Mouse (Mus musculus): ENCODE results near the gene Rab44.
A peak's percentile ranks its signal among the peaks of the same experiment; 100 is the strongest.
"Not testable (repeated sequence)": the region's sequence is repeated elsewhere in the genome, so short reads cannot be mapped to it uniquely, and the experiment has no call there.

Gene Rab44

GRCm38 (mm10) chr17:29113591-29114352 is at the start of gene Rab44:
Gene Rab44, plus strand, starts transcription at chr17:29114145.
- no peak for DNase-seq (ENCODE audit: low read depth)

DNA sequence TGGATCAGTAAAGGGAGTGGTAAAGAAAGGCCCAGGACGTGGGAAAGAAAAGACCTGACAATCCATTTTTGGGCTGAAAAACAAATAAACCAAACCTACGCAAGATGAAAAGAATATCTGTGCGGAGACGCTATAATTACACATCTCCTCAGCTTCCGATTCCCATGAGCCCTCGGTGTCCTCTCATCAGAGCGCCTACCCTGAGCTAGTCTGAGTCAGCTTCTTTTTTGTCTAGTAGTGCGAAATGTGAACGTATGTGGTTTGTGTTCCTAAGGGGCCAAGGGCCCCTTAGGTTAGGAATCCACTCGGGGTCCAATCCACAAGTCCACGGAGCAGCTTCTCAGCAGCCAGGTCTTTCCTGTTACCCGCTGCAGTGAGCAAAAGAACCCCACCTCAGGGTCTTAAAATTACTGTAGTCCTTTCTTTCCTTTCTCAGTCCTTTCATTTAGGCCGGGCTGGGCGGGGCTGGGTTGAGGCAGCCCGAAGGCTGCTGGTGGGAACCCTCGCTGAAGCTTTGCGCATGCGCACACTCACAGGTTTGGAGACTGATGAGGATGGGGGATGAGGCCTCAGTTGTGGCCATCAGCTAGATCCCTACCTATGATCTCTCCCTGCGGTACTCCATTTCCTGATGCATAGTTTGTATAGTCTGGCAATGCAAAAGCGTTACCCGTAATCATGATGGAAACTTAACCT is 48.6 kb upstream of the Rab44 start:
- no peak for DNase-seq (ENCODE audit: low read depth)

GRCm38 (mm10) chr17:29065971-29066370 is 48.0 kb upstream of the Rab44 start:
- no peak for DNase-seq (ENCODE audit: low read depth)

- not testable (repeated sequence) for DNase-seq (ENCODE audit: low read depth)
Observed at GRCm38 (mm10) chr17:29067416-29067815, 46.5 kb upstream of the Rab44 start.

DNA sequence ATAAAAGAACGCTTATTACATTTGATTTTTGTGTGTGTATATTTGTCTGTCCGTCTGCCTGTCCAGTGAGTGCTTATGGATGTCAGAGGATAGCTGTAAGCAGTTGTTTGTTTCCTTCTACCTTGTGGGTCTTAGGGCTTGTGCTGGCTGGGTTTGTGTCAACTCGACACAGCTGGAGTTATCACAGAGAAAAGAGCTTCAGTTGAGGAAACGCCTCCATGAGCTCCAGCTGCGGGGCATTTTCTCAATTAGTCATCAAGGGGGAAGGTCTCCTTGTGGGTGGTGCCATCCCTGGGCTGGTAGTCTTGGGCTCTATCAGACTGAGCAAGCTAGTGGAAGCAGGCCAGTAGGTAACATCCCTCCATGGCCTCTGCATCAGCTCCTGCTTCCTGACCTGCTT is 46.1 kb upstream of the Rab44 start:
- DNase-seq (ENCODE audit: low read depth) = no peak

DNA sequence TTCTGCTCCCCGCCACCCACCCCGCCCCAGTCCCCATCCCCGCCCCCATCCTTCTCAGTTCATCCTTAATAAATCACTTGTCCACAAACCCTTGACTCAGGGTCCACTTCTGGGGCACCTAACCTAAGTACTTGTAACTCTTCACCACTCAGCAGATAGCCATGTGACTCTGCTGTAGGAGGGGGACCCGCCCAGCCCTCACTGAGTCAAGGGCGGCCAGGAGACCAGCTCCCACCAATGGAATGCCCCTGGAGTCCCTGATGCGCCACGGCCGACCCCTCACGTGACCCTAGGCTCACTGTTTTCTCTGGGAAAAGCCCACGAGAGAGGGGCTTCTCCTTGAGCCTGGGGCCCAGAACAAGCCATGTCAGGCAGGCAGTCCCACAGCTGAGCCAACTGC is 44.9 kb upstream of the Rab44 start:
- DNase-seq (ENCODE audit: low read depth) = no peak

- DNase-seq (ENCODE audit: low read depth) = no peak
Observed at GRCm38 (mm10) chr17:29071820-29072219, 42.1 kb upstream of the Rab44 start.

GRCm38 (mm10) chr17:29072701-29073307 is 41.1 kb upstream of the Rab44 start:
- no peak for DNase-seq (ENCODE audit: low read depth)

- no peak for DNase-seq (ENCODE audit: low read depth)
Observed at GRCm38 (mm10) chr17:29073313-29073712, 40.6 kb upstream of the Rab44 start.

DNA sequence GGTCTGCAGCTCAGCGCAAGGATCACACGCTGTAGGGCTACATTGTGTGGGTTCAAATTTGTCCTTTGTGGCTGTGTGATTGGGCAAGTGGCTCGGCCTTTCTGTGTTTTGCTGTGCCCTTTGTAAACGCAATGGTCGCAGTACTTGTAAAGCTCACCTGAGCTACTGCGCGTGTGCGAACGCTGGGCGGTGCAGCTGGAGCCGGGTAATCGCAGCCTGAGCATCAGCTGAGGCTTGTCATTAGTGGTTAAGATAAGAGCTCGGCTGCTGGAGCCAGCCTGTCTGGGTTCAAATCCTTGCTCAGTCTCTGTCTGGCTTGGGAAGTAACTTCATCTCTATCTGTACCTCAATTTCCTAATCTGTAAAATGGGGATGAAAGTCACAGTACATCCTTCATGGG is 39.9 kb upstream of the Rab44 start:
- no peak for DNase-seq (ENCODE audit: low read depth)

- no peak for DNase-seq (ENCODE audit: low read depth)
Observed at GRCm38 (mm10) chr17:29076235-29076634, 37.7 kb upstream of the Rab44 start.

DNA sequence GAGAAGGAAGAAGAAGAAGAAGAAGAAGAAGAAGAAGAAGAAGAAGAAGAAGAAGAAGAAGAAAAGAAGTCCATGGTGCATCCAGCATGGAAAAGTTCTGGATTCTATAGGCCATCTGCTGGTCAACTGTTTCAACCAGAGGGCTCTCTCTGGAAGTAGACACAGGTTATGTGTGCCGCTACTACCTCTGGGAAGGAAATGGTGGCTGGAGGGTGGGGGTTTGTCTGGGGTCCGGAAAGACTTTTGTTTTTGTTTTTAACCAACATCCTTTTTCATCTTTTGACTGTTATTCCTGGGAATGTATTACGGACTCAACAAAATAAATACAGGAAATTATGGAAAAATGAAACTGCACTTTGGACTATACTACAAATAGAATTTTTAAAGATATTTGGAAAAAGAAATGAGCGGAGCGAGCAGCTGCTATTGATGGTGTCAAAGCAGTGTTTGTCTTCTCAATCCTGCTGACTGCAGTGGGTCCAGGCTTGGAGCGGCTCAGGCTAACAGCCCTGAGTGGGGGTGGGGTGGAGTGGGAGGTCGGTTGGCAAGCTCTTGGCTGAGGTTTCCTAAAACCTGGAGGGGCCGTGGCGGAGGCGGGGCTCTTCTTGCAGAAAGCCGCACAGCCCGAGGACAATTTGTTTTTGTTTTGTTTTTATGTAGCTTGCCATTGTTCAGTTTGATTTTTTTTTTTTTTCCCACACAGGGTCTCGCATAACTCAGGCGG is 36.0 kb upstream of the Rab44 start:
- no peak for DNase-seq (ENCODE audit: low read depth)

DNA sequence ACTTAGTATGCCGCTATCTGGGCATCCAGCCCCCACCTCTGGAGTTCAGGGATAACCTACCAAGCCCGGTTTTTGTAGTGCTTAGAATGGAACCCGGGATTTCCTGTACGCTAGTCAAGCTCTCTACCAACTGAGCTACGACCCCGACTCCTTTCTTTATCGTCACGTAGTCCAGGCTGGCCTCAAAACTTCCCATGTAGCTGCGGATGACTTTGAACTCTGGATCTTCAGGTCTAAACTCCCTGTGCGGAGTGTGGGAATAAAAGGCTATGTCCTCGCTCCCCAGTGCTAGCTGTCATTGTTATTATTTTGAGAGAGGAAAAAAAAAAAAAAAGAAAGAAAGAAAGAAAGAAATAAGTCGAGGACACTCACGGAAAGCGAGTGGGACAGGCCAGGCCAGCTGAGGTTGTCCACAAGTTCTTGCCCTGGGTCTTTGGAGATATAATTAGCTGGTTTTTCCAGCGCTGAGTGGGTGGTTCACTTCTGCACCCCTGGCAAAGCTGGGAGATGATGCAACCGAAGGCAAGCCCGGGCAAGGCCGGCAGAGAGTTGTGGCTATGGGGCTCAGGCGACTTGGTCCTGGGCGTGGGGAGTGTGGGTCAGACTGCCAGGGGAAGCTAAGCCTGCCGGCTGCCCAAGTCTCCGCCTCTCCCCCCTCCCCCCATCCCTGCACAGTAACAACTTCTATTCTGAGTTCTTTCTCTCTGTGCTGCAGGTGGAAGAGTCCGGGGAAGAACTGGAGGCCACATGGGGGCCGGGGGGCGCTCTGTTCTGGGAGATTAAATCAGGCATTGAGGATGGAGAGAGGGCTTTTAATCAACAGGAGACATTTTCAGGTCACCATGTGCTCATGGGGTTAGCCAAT is 35.2 kb upstream of the Rab44 start:
- no peak for DNase-seq (ENCODE audit: low read depth)

DNA sequence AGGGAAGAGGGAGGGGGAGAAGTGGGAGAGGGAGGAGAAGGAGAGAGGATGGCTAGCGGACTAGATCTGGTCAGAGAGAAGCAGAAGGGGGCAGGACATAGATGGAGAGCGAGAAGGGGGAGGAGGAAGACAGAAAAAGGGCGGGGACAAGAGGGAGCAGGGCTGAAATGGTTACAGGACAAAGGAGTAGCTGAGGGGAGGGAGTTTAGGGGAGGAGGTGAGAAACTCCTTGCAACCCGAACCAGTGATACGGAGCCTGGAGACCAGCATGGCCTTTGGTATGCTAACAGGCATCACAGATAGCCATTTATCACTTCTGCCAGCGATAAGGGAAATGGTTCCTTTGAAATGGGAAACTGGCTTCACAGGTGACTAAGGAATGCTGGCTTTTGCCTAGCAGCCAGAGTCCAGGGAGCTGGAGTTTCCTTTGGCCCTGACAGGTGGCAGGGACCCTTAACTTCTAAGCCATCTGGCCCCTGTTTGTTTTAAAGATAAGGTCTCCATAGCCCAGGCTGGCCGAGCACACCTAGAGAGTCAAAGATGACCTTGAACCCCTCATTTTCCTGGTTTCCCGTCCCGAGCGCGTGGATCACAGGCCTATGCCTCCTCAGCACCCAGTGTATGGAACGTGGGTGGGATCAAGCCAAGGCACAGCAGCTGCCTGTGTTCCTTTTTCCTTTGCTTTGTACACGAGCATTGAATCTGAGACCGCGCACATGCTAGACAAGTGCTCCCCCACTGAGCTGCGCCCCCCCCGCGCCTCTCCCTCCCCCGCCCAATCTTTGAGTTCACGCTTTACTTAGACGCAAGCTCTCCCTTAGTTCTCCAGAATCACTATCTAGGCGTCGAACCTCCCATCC is 33.0 kb upstream of the Rab44 start:
- no peak for DNase-seq (ENCODE audit: low read depth)

GRCm38 (mm10) chr17:29081618-29082381 is 32.1 kb upstream of the Rab44 start:
- DNase-seq (ENCODE audit: low read depth) = peak; percentile 60

GRCm38 (mm10) chr17:29083586-29083985 is 30.4 kb upstream of the Rab44 start:
- DNase-seq (ENCODE audit: low read depth) = no peak

DNA sequence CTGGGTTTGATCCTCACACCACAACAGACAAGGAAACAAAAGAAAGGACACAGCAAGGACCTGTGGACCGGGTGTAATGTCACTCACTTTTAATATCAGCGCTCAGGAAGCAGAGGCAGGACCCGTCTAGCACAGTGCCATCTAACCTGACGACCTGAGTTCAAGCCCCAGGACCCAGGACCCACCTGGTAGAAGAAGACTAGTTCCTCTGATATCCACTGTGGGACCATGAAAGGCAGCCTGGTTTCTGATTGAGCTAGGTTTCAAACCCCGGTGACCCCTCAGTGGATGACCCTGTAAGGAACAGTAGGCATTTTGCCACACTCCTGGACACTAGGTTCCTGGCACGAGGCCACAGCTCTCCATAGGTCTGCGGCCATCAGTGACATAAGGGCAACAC is 29.3 kb upstream of the Rab44 start:
- DNase-seq (ENCODE audit: low read depth) = no peak

DNA sequence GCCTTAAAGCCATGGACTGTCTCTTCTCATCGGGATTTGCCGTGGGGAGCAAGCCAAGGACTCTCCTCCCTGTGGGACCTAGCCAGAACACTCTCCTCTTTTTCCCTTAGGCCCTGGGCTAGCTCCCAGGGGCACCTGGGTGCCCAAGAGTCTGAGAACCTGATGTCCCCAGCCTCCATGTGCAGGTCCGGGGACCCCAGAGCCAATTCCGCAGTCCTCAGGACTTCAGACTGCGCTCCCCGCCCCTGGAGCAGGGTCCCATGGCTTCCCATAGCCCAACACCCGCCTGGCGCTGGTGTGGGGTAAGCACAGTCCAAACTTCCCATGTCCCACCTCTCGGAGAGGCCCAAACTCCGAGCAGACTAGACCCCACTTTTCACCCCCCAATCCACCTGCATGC is 28.7 kb upstream of the Rab44 start:
- DNase-seq (ENCODE audit: low read depth) = no peak

- no peak for DNase-seq (ENCODE audit: low read depth)
Observed at GRCm38 (mm10) chr17:29086916-29087315, 27.0 kb upstream of the Rab44 start.

DNA sequence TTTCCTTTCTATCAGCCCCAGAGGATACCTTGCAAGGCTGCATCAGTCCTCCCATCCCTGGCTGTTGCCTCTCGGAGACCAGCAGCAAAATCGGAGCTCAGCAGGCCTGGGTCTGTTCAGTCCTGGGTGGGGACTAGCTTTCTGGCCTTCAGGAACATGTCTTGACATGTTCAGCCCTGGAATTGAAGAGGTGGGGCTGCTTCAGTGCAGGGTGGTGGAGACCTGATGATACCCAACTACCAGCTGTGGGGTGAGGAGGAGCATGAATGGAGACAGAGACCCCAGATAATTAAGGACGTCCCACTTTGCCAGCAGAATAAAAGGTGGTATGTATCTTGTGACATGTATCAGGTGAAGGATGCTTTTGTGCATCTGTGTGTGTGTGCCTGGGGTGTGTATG is 23.2 kb upstream of the Rab44 start, which contains the start of gene Cdkn1a:
TSS of gene Cdkn1a (plus strand) at position 201 of the 400 bp plus-strand sequence.
- DNase-seq (ENCODE audit: low read depth) = no peak

Measured in c-Kit-positive CD71-negative TER-119-negative erythroid progenitor cells, embryonic 14.5 days (primary cell).